Mouse (Mus musculus) MEL (cell line): ENCODE data around the gene Pla2g2f. TPM values are rescaled to one million over a fixed set of nuclear protein-coding genes. Genes with fewer than 3 reads are reported as not detected.

Source experiments
- DNase-seq: peaks from one replicate; pipeline ENCODE4 v3.0.0; 2011; ENCODE audit warnings: low read depth, low spot score
- H3K27ac ChIP-seq: 2 replicates; pipeline ENCODE4 v1.5.1; 2012; ENCODE audit warnings: low read depth, mild to moderate bottlenecking, control low read depth, low read length, moderate library complexity; ENCODE audit not compliant: control insufficient read depth
- H3K27me3 ChIP-seq, 2 experiments: fragments of 150-350 bp in 1 of 2; sonication (generic) in 1 of 2; 2 replicates each; pipeline ENCODE4 v1.6.1; 2012; ENCODE audit warnings: low read length in 2 of 2, mild to moderate bottlenecking in 2 of 2, improper control_type of control experiment in 1 of 2, moderate library complexity in 1 of 2; ENCODE audit not compliant: insufficient read depth in 2 of 2, control insufficient read depth in 1 of 2
- H3K36me3 ChIP-seq, 2 experiments: 2 replicates each; pipeline ENCODE4 v1.6.1; 2012 to 2014; ENCODE audit warnings: low read length in 2 of 2, improper control_type of control experiment in 1 of 2, inconsistent platforms in 1 of 2, mild to moderate bottlenecking in 1 of 2; ENCODE audit not compliant: insufficient read depth in 2 of 2, control insufficient read depth in 1 of 2
- H3K4me1 ChIP-seq, 2 experiments: fragments of 150-350 bp in 1 of 2; sonication (generic) in 1 of 2; 2 replicates each; pipeline ENCODE4 v1.6.1; 2012; ENCODE audit warnings: low read length in 2 of 2, improper control_type of control experiment in 1 of 2, mild to moderate bottlenecking in 1 of 2; ENCODE audit not compliant: insufficient read depth in 2 of 2, control insufficient read depth in 1 of 2
- H3K4me3 ChIP-seq, 2 experiments: fragments of 150-350 bp in 1 of 2; sonication (generic) in 1 of 2; 2 replicates each; pipeline ENCODE4 v1.5.1; 2012; ENCODE audit warnings: low read depth in 2 of 2, low read length in 2 of 2, mild to moderate bottlenecking in 2 of 2, moderate library complexity in 2 of 2, control low read depth in 1 of 2, improper control_type of control experiment in 1 of 2; ENCODE audit not compliant: control insufficient read depth in 1 of 2, insufficient read depth in 1 of 2
- H3K79me2 ChIP-seq: 2 replicates; pipeline ENCODE4 v1.6.1; 2012; ENCODE audit warnings: mild to moderate bottlenecking, low read length, moderate library complexity; ENCODE audit not compliant: control insufficient read depth, poor library complexity, insufficient read depth
- H3K9ac ChIP-seq: 2 replicates; pipeline ENCODE4 v1.6.1; 2012; ENCODE audit warnings: low read depth, mild to moderate bottlenecking, control low read depth, low read length, moderate library complexity; ENCODE audit not compliant: control insufficient read depth, poor library complexity, severe bottlenecking
- H3K9me3 ChIP-seq: fragments of 150-350 bp; sonication (generic); replicated peaks from 2 replicates; pipeline ENCODE4 v1.6.1; 2012; ENCODE audit warnings: mild to moderate bottlenecking, low read length, improper control_type of control experiment, moderate library complexity; ENCODE audit not compliant: insufficient read depth
- CHD1 ChIP-seq: IDR thresholded peaks from 2 replicates; pipeline ENCODE4 v1.6.1; 2012; ENCODE audit warnings: low read depth, mild to moderate bottlenecking, inconsistent platforms, low read length, improper control_type of control experiment
- CTCF ChIP-seq, 3 experiments: IDR thresholded peaks in 2 of 3; conservative IDR thresholded peaks in 1 of 3; 2 replicates each; pipeline ENCODE4 v1.5.1; 2011 to 2012; ENCODE audit warnings: low read length in 3 of 3, low read depth in 2 of 3, mild to moderate bottlenecking in 2 of 3, improper control_type of control experiment in 1 of 3, inconsistent platforms in 1 of 3, mixed read lengths in 1 of 3, moderate library complexity in 1 of 3; ENCODE audit not compliant: control insufficient read depth in 1 of 3, insufficient read depth in 1 of 3, poor library complexity in 1 of 3, severe bottlenecking in 1 of 3
- ETS1 ChIP-seq: IDR thresholded peaks from 2 replicates; pipeline ENCODE4 v1.6.1; 2012; ENCODE audit warnings: low read depth, mild to moderate bottlenecking, inconsistent platforms, low read length, improper control_type of control experiment, moderate library complexity
- KAT2A ChIP-seq: conservative IDR thresholded peaks from 2 replicates; pipeline ENCODE4 v1.6.1; 2012; ENCODE audit warnings: low read depth, low read length, improper control_type of control experiment, inconsistent platforms
- MAFK ChIP-seq: IDR thresholded peaks from 2 replicates; pipeline ENCODE4 v1.6.1; 2011; ENCODE audit warnings: low read depth, mild to moderate bottlenecking, low read length, improper control_type of control experiment, borderline replicate concordance
- MAX ChIP-seq: IDR thresholded peaks from 2 replicates; pipeline ENCODE4 v1.6.1; 2011; ENCODE audit warnings: low read length, improper control_type of control experiment
- MXI1 ChIP-seq: IDR thresholded peaks from 2 replicates; pipeline ENCODE4 v1.6.1; 2011; ENCODE audit warnings: mild to moderate bottlenecking, low read depth, low read length, improper control_type of control experiment
- MYC ChIP-seq: IDR thresholded peaks from 2 replicates; pipeline ENCODE4 v1.6.1; 2011; ENCODE audit warnings: low read depth, mild to moderate bottlenecking, low read length, improper control_type of control experiment, moderate library complexity
- POLR2A ChIP-seq, 2 experiments: IDR thresholded peaks; 2 replicates each; pipeline ENCODE4 v1.6.1; 2011 to 2012; ENCODE audit warnings: low read length in 2 of 2, mild to moderate bottlenecking in 2 of 2, control low read depth in 1 of 2, improper control_type of control experiment in 1 of 2, low read depth in 1 of 2, moderate library complexity in 1 of 2; ENCODE audit not compliant: control insufficient read depth in 1 of 2, insufficient read depth in 1 of 2, poor library complexity in 1 of 2
- POLR2AphosphoS5 ChIP-seq: IDR thresholded peaks from 2 replicates; pipeline ENCODE4 v1.6.1; 2012; ENCODE audit warnings: low read depth, borderline replicate concordance, mild to moderate bottlenecking, inconsistent platforms, low read length, moderate library complexity, mixed read lengths
- RCOR1 ChIP-seq: IDR thresholded peaks from 2 replicates; pipeline ENCODE4 v1.6.1; 2012; ENCODE audit warnings: low read depth, mild to moderate bottlenecking, inconsistent platforms, low read length, improper control_type of control experiment
- TAL1 ChIP-seq: IDR thresholded peaks from 2 replicates; pipeline ENCODE4 v1.6.1; 2012; ENCODE audit warnings: mild to moderate bottlenecking, inconsistent platforms, low read length, moderate library complexity, mixed read lengths
- TCF12 ChIP-seq: IDR thresholded peaks from 2 replicates; pipeline ENCODE4 v1.6.1; 2014; ENCODE audit warnings: low read depth, mild to moderate bottlenecking, inconsistent platforms, low read length, improper control_type of control experiment, moderate library complexity
- UBTF ChIP-seq: IDR thresholded peaks from 2 replicates; pipeline ENCODE4 v1.6.1; 2012; ENCODE audit warnings: low read depth, mild to moderate bottlenecking, inconsistent platforms, low read length, improper control_type of control experiment, moderate library complexity, borderline replicate concordance; ENCODE audit not compliant: insufficient read depth
- USF2 ChIP-seq, 2 experiments: IDR thresholded peaks; 2 replicates each; pipeline ENCODE4 v1.6.1; 2011 to 2012; ENCODE audit warnings: improper control_type of control experiment in 2 of 2, low read length in 2 of 2, borderline replicate concordance in 1 of 2, inconsistent platforms in 1 of 2, low read depth in 1 of 2, mild to moderate bottlenecking in 1 of 2; ENCODE audit not compliant: insufficient read depth in 1 of 2
- ZC3H11A ChIP-seq: IDR thresholded peaks from 2 replicates; pipeline ENCODE4 v1.6.1; 2012; ENCODE audit warnings: low read depth, mild to moderate bottlenecking, inconsistent platforms, low read length, improper control_type of control experiment
- ZMIZ1 ChIP-seq: IDR thresholded peaks from 2 replicates; pipeline ENCODE4 v1.6.1; 2012; ENCODE audit warnings: low read depth, mild to moderate bottlenecking, inconsistent platforms, low read length, improper control_type of control experiment, moderate library complexity
- ZNF384 ChIP-seq: IDR thresholded peaks from 2 replicates; pipeline ENCODE4 v1.6.1; 2012; ENCODE audit warnings: low read depth, mild to moderate bottlenecking, inconsistent platforms, low read length, improper control_type of control experiment
- polyA plus RNA-seq, 2 experiments: library from polyadenylated mRNA; stranded (reverse) in 1 of 2; unstranded in 1 of 2; fragments of >175 nt in 1 of 2; fragments of >200 nt in 1 of 2; gene quantifications; 2 replicates each; pipeline versions ENCODE4 v1.2.1 to v1.2.4; 2012; ENCODE audit warnings: low replicate concordance in 2 of 2, low read depth in 1 of 2; ENCODE audit not compliant: insufficient read length in 2 of 2, insufficient read depth in 1 of 2, missing spikeins in 1 of 2
- total RNA-seq: library from RNA; depleted of rRNA; stranded (reverse); fragments of 300-350 nt; gene quantifications from 2 replicates; pipeline ENCODE4 v1.2.3, GENCODE M21; 2012

Pla2g2f gene
- total and polyA plus RNA-seq, 3 experiments = not detected

- no peak overlapping the region for H3K27ac ChIP-seq
- no peaks in the 10 kb centered on the region for H3K79me2 ChIP-seq
- H3K9me3 ChIP-seq = no peaks in the 10 kb centered on the region
- H3K4me1 ChIP-seq = no peaks in the 10 kb centered on the region
- no peak overlapping the region for H3K9ac ChIP-seq
- H3K27me3 ChIP-seq = no peaks in the 10 kb centered on the region
- H3K4me3 ChIP-seq = no peak overlapping the region
- DNase-seq = no peak
- TF ChIP-seq MXI1 (no peak), POLR2A (IDR thresholded peaks at IDR 0.05; ENCODE audit: control insufficient read depth in 1 of 2, insufficient read depth in 1 of 2, low read depth in 1 of 2, low read length in 2 of 2, poor library complexity in 1 of 2) (no peak), RCOR1 (no peak), MYC (no peak), ETS1 (no peak), ZNF384 (no peak), USF2 (IDR thresholded peaks at IDR 0.05; ENCODE audit: borderline replicate concordance in 1 of 2, insufficient read depth in 1 of 2, low read depth in 1 of 2, low read length in 2 of 2) (no peak), UBTF (no peak), ZC3H11A (no peak), POLR2AphosphoS5 (no peak), CHD1 (no peak), TCF12 (no peak), MAFK (no peak)
- H3K36me3 ChIP-seq = no peaks in the 10 kb centered on the region
Observed at GRCm38 (mm10) chr4:138771970-138772369, 14.5 kb upstream of the Pla2g2f start.

- Histone ChIP-seq H3K9ac (no peak overlapping the region), H3K36me3 (no peaks in the 10 kb centered on the region), H3K27ac (no peak overlapping the region), H3K4me3 (no peak overlapping the region), H3K4me1 (no peaks in the 10 kb centered on the region), H3K27me3 (no peaks in the 10 kb centered on the region), H3K9me3 (no peaks in the 10 kb centered on the region), H3K79me2 (no peaks in the 10 kb centered on the region)
- TF ChIP-seq MAX (no peak), TAL1 (no peak), USF2 (IDR thresholded peaks at IDR 0.05; ENCODE audit: borderline replicate concordance in 1 of 2, insufficient read depth in 1 of 2, low read depth in 1 of 2, low read length in 2 of 2) (no peak), KAT2A (no peak), ZMIZ1 (no peak), CTCF (IDR thresholded peaks at IDR 0.05 in 2 of 3, conservative IDR thresholded peaks at IDR 0.05 in 1 of 3; ENCODE audit: control insufficient read depth in 1 of 3, insufficient read depth in 1 of 3, low read depth in 2 of 3, low read length in 3 of 3, poor library complexity in 1 of 3, severe bottlenecking in 1 of 3) (no peak)
- no peak for DNase-seq
Observed at GRCm38 (mm10) chr4:138762266-138762665, 4.8 kb upstream of the Pla2g2f start.
